Mouse (Mus musculus) olfactory bulb, adult 2 months (tissue): Measurements from ENCODE around the gene Lrmda.

Experiments
- CTCF ChIP-seq: fragments of 200-500 bp; IDR thresholded peaks from 2 replicates; pipeline ENCODE4 v1.5.1; 2012; ENCODE audit warnings: low read depth, mild to moderate bottlenecking, low read length, moderate library complexity; ENCODE audit not compliant: insufficient read depth
- POLR2A ChIP-seq: fragments of 200-500 bp; IDR thresholded peaks from 2 replicates; pipeline ENCODE4 v1.6.1; 2012; ENCODE audit warnings: mild to moderate bottlenecking, low read depth, low read length, moderate library complexity; ENCODE audit not compliant: insufficient read depth

- TF ChIP-seq CTCF = no peak
- no peak for TF ChIP-seq POLR2A
Observed at GRCm38 (mm10) chr14:22627105-22627829, 607.8 kb downstream of the Lrmda start.
